ENCODE assay signal across 26 mouse cellular contexts in genomic region chr2:119254976-119255375, GRCm38 (mm10). TPM values are rescaled to one million over a fixed set of nuclear protein-coding genes. Genes with fewer than 3 reads are reported as not detected.
"Had no signal": no experiment of that assay in that cellular context is flagged by ENCODE, and none has a peak within 500 bp of the region (broad histone marks: within the 10 kb centered on the region; RNA-seq: fewer than 3 reads in every experiment).

No protein-coding gene starts in this region.

- ATAC-seq: hindbrain, embryonic 16.5 days; inflammation-experienced regulatory T-cells, adult 6 months; intestine, embryonic 15.5 days; intestine, postnatal 0 days; liver, embryonic 12.5 days had no signal

- H3K9me3 ChIP-seq: heart, embryonic 12.5 days; hindbrain, embryonic 13.5 days; intestine, embryonic 15.5 days; limb, embryonic 13.5 days; limb, embryonic 15.5 days; liver, embryonic 12.5 days had no signal

- H3K4me3 ChIP-seq: heart, adult 2 months; heart, embryonic 12.5 days; hindbrain, embryonic 13.5 days; intestine, embryonic 15.5 days; limb, embryonic 13.5 days; limb, embryonic 15.5 days; liver, embryonic 12.5 days had no signal

- H3K27me3 ChIP-seq: intestine, embryonic 15.5 days had no signal

- H3K27ac ChIP-seq: heart, adult 2 months; hindbrain, embryonic 13.5 days; intestine, embryonic 15.5 days; limb, embryonic 13.5 days; limb, embryonic 15.5 days; liver, embryonic 12.5 days; liver, embryonic 14.5 days had no signal

- H3K9ac ChIP-seq: heart, embryonic 12.5 days; hindbrain, embryonic 13.5 days; intestine, embryonic 15.5 days; limb, embryonic 13.5 days; limb, embryonic 15.5 days; liver, embryonic 12.5 days; liver, embryonic 14.5 days had no signal

- DNase-seq: gastrocnemius, postnatal 14 days; gastrocnemius, postnatal 36 days; heart, adult 11 months; heart, adult 2 months; heart, postnatal 10 days; heart, postnatal 36 days; kidney, adult 18-20 months; kidney, adult 8-10 months; kidney, postnatal 10 days; kidney, postnatal 25 days; layer of hippocampus, adult 9-11 months; layer of hippocampus, postnatal 36 days; left cerebral cortex, postnatal 4 days had no signal

- H3K36me3 ChIP-seq: heart, embryonic 12.5 days; hindbrain, embryonic 13.5 days; intestine, embryonic 15.5 days; limb, embryonic 13.5 days; limb, embryonic 15.5 days; liver, embryonic 12.5 days had no signal

- H3K4me1 ChIP-seq: limb, embryonic 13.5 days had no signal

- H3K4me2 ChIP-seq: heart, embryonic 12.5 days; hindbrain, embryonic 13.5 days; intestine, embryonic 15.5 days; limb, embryonic 13.5 days; limb, embryonic 15.5 days; liver, embryonic 12.5 days had no signal

RNA-seq across cellular contexts. Expression of gene Rhov, which starts 16.1 kb away (rescaled TPM):
- polyA plus RNA-seq: liver, adult 2 months had no signal

RNA-seq across cellular contexts. Expression of gene Ppp1r14d, which starts 25.3 kb away (rescaled TPM):
- polyA plus RNA-seq: heart, adult 2 months; heart, embryonic 12.5 days; heart, embryonic 14.5 days; hindbrain, embryonic 13.5 days; hindbrain, embryonic 16.5 days; inflammation-experienced regulatory T-cells, adult 6 months; limb, embryonic 13.5 days; limb, embryonic 15.5 days; liver, embryonic 12.5 days; liver, embryonic 14.5 days; liver, embryonic 16.5 days had no signal
